Mouse (Mus musculus) urinary bladder, postnatal 25 days (tissue): ENCODE data around the gene Gga3.

Source experiments
- DNase-seq: peaks from one replicate; pipeline ENCODE4 v3.0.0; 2022; ENCODE audit warnings: low spot score

Gene Gga3

DNA sequence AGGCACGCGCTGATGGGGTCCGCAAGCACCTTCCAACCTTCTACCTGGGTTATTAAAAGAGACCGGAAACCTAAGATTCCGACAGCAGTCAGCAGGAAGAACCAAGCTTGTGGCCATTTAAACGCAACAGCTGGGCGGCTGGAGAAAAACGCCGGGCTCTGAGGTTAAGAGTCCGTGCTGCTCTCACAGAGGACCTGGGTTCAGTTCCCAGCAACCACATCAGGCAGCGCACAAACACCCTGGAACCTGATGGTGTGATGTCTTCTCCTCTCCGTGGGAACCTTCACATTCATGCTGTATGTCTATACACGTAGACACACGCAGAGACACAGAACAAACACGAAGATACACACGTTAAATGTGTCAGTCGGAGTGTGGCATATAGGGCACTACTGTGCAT is 48.1 kb downstream of the Gga3 start:
- no peak for DNase-seq

DNA sequence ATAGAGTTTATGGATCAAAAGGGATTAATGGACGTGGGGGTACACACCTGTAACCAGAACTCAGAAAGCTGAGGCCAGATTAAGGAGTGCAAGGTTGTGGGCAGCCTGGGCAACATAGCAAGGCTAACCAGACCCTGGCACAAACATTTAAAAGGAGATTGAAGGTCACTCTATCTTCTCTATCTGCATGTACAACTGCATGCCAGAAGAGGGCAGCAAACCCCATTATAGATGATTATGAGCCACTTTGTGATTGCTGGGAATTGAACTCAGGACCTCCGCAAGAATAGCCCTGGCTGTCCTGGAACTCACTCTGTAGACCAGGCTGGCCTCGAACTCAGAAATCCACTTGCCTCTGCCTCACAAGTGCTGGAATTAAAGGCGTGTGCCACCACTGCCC is 51.1 kb downstream of the Gga3 start:
- no peak for DNase-seq

DNA sequence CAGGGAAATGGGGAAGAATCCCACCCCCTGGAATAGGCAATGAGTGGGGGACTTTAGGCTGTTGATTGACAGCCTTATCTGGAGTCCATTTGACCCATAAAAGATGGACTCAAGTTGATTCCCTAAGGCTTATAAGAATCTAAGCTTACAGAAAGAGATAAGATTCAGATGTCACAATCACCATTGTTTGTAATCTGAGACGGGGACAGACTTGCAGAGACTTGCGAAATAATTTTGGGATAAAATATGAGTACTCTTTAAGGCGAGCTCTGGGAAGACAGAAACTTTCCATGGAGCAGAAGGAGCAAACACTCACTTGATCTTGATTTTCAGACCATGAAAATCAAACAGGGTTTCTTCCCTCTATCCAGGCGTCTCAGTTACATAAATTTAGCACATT is 60.3 kb downstream of the Gga3 start:
- no peak for DNase-seq

DNA sequence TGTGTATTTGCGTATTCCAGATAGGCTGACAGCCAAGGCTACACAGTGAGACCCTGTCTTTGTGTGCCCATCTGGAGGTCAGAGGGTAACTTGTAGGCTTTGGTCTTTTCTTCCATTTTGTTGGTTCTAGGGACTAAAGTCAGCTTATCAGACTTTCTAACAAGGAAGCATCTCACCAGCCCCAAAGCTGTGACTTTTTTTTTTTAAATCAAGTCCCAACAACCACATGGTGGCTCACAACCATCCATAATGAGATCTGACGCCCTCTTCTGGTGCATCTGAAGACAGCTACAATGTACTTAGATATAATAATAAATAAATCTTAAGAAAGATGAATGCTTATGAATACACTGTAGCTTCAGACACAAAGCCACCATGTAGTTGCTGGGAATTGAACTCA is 65.8 kb downstream of the Gga3 start:
- DNase-seq: no peak

DNA sequence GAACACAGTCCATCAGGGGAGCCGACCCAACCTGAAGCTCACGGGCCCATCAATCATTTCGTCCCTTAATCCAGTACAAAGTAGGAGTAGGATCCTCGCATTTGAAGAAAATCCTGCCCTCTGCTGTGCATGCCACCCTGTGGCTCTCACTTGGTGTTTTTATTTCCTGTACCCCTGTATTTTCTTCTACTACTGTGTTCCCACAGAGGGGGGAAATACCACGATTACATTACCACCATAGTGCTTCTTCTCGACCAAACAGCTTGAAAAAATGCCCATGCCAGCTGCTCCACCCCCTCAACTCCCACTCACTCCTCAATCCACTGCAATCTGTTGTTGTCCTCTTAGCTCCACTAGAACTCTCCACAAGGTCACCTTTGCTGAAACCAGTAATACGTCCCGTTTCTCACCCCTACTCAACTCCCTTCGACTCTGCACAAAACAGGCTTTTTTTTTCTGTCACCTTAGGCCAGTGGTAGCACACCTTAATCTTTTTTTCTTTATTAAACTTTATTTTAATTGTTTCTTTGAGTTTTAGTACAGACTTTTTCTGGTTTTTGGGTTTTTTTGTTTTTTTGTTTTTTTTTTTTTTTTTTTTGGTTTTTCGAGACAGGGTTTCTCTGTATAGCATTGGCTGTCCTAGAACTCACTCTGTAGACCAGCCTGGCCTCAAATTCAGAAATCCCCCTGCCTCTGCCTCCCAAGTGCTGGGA is 66.8 kb downstream of the Gga3 start:
- DNase-seq: no peak

DNA sequence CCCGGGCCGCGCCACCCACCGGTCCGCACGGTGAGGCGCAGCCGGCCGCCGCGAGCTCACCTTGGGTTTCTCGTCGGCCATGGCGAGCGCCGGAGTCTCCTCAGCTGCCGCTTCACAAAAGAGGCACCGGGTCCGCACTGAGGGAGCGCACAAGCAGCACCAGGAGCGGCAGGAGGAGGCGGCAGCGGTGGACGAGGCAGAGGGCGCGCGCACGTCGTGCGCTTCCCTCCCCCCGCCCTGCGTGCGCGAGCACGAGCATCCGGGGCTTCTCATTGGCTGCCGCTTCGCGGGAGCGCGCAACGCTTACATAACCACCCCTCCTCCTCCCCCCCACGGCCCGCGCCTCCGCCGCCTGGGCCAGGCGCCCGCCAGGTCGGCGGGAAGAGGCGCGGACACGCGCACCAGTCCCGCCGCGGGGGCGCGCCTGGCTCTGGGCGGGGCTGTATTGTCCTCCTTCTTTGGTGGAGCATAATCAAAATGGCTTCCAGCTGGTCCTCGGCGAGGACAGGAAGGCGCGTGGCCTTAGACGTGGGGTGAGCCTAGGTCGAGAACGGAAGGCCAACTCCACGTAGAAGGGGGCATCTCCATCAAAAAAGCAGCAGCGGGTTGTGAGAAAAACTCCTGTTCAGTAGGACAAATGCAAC is 67.7 kb downstream of the Gga3 start, which contains the start of gene Sumo2:
Sumo2 (minus strand) TSS at position 239 of the 644 bp plus-strand sequence.
- DNase-seq: peak; percentile 99

DNA sequence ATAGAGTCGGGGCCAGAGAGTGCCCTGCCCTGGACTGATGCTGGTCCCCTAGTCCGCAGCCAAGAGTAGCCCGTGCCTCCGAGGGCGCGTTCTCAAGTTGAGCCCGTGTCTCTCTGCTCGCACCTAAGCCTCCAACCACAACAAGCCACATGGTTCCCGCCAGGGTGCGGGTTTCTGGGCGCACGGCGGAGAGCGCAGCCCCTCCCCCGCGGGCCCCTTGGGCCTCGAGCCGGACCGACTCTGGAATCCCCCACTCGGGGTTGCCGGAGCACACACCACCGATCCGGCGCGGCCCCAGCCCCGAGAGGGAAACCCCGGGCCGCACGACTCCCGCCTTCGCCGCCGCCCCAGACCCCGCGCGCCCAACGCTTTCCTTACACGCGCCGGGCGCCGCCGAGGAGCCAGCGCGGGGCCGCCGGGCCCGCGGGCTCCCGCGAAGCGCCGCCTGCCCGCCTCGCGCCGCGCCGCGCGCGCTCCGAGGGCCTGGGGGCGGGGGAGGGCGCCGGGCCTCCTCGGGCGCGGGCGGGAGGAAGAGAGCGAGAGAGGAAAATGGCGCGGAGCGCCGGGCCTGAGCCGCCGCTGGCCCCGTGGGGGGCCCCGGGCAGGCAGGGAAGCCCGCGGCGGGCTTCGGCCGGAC is 68.3 kb downstream of the Gga3 start:
- DNase-seq: peak; percentile 56

DNA sequence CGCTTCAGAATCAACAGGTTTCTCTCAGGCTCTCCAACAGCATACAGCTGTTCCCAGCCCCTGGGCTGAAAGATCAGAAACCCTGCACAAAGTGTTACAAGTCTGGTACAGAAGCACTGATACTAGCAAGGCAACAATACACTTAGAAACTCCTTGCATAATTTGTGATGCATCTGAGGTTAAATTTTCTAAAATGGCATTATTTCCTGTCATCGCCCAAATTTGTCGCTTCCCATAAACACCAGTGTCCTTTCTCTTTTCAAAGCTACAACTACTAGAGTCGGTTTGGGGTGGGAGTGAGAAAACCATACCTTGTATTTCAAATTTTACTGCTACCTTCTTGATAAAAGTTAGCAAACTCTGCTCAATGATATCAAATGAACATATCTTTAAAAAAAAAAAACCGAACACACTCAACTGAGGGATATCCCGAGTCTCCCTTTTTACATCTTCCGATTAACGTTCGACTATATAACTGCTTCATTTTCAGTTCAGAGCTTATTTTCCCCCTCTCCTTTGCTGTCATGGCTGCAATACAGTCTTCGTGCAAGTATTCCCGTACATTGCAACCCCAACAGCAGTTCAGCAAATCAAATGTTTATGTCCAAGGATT is 69.0 kb downstream of the Gga3 start:
- DNase-seq: no peak
